Mouse (Mus musculus): ENCODE measurements around the gene Sstr2.

DNA sequence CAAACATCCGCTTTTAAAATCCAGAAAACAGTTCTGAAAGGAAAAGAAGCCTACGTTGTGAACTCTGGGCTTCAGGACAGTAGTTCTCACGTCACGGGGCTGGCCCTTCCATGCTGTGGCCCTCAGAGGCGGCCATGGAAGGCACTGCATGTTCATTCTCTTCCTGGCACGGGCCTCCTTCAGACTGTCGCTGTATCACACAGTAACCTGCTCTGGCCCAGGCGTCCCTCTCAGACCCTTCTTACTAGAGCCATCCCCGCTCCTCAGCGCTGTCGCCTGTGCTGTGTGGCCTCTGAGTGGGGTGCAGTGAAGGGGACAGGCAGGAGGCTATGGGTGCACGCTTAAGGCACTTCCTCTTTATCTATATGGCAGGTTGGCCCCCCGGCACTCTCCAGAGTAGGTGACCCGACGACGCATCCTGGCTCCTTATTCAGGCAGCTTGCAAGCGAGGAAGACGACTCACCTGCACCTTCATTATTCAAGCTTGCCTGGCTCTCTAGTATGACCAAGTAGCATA is 42.8 kb downstream of the Sstr2 start:
- no peak for TF ChIP-seq CTCF (IDR thresholded peaks at IDR 0.05 in 2 of 3, conservative IDR thresholded peaks at IDR 0.05 in 1 of 3; ENCODE audit: control insufficient read depth in 1 of 3, insufficient read depth in 1 of 3, low read depth in 2 of 3, low read length in 3 of 3, poor library complexity in 1 of 3, severe bottlenecking in 1 of 3)
- no peak for TF ChIP-seq E2F4 (IDR thresholded peaks at IDR 0.05; ENCODE audit: borderline replicate concordance, low read depth, low read length)
- no peak for TF ChIP-seq ETS1 (IDR thresholded peaks at IDR 0.05; ENCODE audit: low read depth, low read length)
- TF ChIP-seq POLR2AphosphoS2 (IDR thresholded peaks at IDR 0.05; ENCODE audit: low read length) = no peak
- TF ChIP-seq RAD21 (IDR thresholded peaks at IDR 0.05; ENCODE audit: low read depth, low read length) = no peak
- no peak for TF ChIP-seq USF1 (IDR thresholded peaks at IDR 0.05; ENCODE audit: low read depth, low read length)
- TF ChIP-seq KAT2A (conservative IDR thresholded peaks at IDR 0.05; ENCODE audit: low read depth, low read length) = no peak
- no peak for TF ChIP-seq MAX (IDR thresholded peaks at IDR 0.05; ENCODE audit: low read length)
- no peak for TF ChIP-seq POLR2A (IDR thresholded peaks at IDR 0.05; ENCODE audit: control insufficient read depth in 1 of 2, insufficient read depth in 1 of 2, low read depth in 1 of 2, low read length in 2 of 2, poor library complexity in 1 of 2)
- TF ChIP-seq EP300 (IDR thresholded peaks at IDR 0.05; ENCODE audit: low read depth in 1 of 2, low read length in 2 of 2) = no peak
- no peak for TF ChIP-seq TCF12 (IDR thresholded peaks at IDR 0.05; ENCODE audit: low read depth, low read length)

Data from MEL (cell line).